Comparison of ENCODE assay signal across 11 mouse cellular contexts in genomic region chrX:162844447-162845100, GRCm38 (mm10). TPM values are rescaled to one million over a fixed set of nuclear protein-coding genes. Genes with fewer than 3 reads are reported as not detected.
DNase-seq lines count a peak whose midpoint lies in the region; ATAC-seq and TF ChIP-seq lines count a peak whose summit lies in the region.
"Had no signal": no experiment of that assay in that cellular context is flagged by ENCODE, and none has a peak within 500 bp of the region (broad histone marks: within the 10 kb centered on the region; RNA-seq: fewer than 3 reads in every experiment).

No protein-coding gene starts in this region.

- no peak overlapping the region for H3K9ac ChIP-seq in heart, adult 2 months (ENCODE audit: low read depth, low read length)
- H3K9ac ChIP-seq in lung, postnatal 0 days (replicated peaks; ENCODE audit: low read depth) = no peak overlapping the region
- H3K9ac ChIP-seq: lung, embryonic 14.5 days; midbrain, embryonic 15.5 days had no signal

- H3K27me3 ChIP-seq in heart, adult 2 months (ENCODE audit: control insufficient read depth, insufficient read depth, low read length) = no peaks in the 10 kb centered on the region
- no peaks in the 10 kb centered on the region for H3K27me3 ChIP-seq in lung, postnatal 0 days (replicated peaks; ENCODE audit: insufficient read depth, low read length)
- H3K27me3 ChIP-seq in midbrain, embryonic 10.5 days (ENCODE audit: low read depth, poor library complexity, severe bottlenecking) = peaks cover 6% of the 10 kb centered on the region; the same call in 1 of the 2 replicates
- H3K27me3 ChIP-seq in embryonic facial prominence, embryonic 10.5 days (replicated peaks; ENCODE audit: low read depth, poor library complexity, severe bottlenecking) = no peaks in the 10 kb centered on the region; the same call in 1 of the 2 replicates
- H3K27me3 ChIP-seq: midbrain, embryonic 15.5 days had no signal

- no peak for DNase-seq in heart, adult 2 months
- no peak for DNase-seq in heart, adult 11 months
- no peak for DNase-seq in lung, postnatal 0 days (ENCODE audit: low spot score)
- no peak for DNase-seq in lung, postnatal 14 days
- peak; percentile 17 for DNase-seq in Muller cell, postnatal 12 days (ENCODE audit: inconsistent ontology term)
- DNase-seq in kidney, postnatal 36 days = peak; percentile 28 to 58
- no peak for DNase-seq in midbrain, embryonic 10.5 days (ENCODE audit: low spot score)
- DNase-seq in embryonic facial prominence, embryonic 10.5 days (ENCODE audit: low spot score) = no peak
- DNase-seq: lung, embryonic 14.5 days; right cerebral cortex, postnatal 14 days had no signal

- no peaks in the 10 kb centered on the region for H3K79me2 ChIP-seq in heart, adult 2 months (replicated peaks; ENCODE audit: control insufficient read depth, insufficient read depth, low read length)

- 67% methylated on average over 8 of the region's 8 CpGs for WGBS in heart, adult 2 months
- WGBS in lung, postnatal 0 days = 66% methylated on average over 8 of the region's 8 CpGs
- WGBS in midbrain, embryonic 10.5 days = 77% methylated on average over 8 of the region's 8 CpGs
- WGBS in embryonic facial prominence, embryonic 10.5 days = 77% methylated on average over 8 of the region's 8 CpGs

- TF ChIP-seq CTCF in heart, adult 2 months (IDR thresholded peaks at IDR 0.05) = 0 out of 2 replicates have a peak, but pooled peaks have one; percentile 3
- peak; percentile 41 for TF ChIP-seq CTCF in lung, postnatal 0 days (IDR thresholded peaks at IDR 0.05)

- no peak overlapping the region for H3K4me3 ChIP-seq in heart, adult 2 months
- H3K4me3 ChIP-seq in lung, postnatal 0 days (ENCODE audit: low read depth, low read length) = no peak overlapping the region
- H3K4me3 ChIP-seq in midbrain, embryonic 10.5 days = no peak overlapping the region
- H3K4me3 ChIP-seq in embryonic facial prominence, embryonic 10.5 days = no peak overlapping the region
- H3K4me3 ChIP-seq: midbrain, embryonic 15.5 days had no signal

- H3K4me1 ChIP-seq in heart, adult 2 months (ENCODE audit: control insufficient read depth, insufficient read depth, low read length) = no peaks in the 10 kb centered on the region
- no peaks in the 10 kb centered on the region for H3K4me1 ChIP-seq in lung, postnatal 0 days (ENCODE audit: insufficient read depth, low read depth, low read length)
- no peaks in the 10 kb centered on the region for H3K4me1 ChIP-seq in midbrain, embryonic 10.5 days
- no peaks in the 10 kb centered on the region for H3K4me1 ChIP-seq in embryonic facial prominence, embryonic 10.5 days
- H3K4me1 ChIP-seq: midbrain, embryonic 15.5 days had no signal

- no peaks in the 10 kb centered on the region for H3K36me3 ChIP-seq in heart, adult 2 months (ENCODE audit: control insufficient read depth, insufficient read depth, low read length)
- no peaks in the 10 kb centered on the region for H3K36me3 ChIP-seq in lung, postnatal 0 days (ENCODE audit: insufficient read depth, low read length)
- no peaks in the 10 kb centered on the region for H3K36me3 ChIP-seq in midbrain, embryonic 10.5 days
- no peaks in the 10 kb centered on the region for H3K36me3 ChIP-seq in embryonic facial prominence, embryonic 10.5 days (replicated peaks)
- H3K36me3 ChIP-seq: midbrain, embryonic 15.5 days had no signal

- no peak for ATAC-seq in lung, postnatal 0 days
- ATAC-seq: midbrain, embryonic 15.5 days had no signal

- TF ChIP-seq POLR2A in heart, adult 2 months (IDR thresholded peaks at IDR 0.05; ENCODE audit: insufficient read depth, low read depth, low read length) = no peak

- intact Hi-C loops in heart, adult 2 months (cut with DNase I) = no loop called here

- H3K27ac ChIP-seq in heart, adult 2 months = no peak overlapping the region
- no peak overlapping the region for H3K27ac ChIP-seq in lung, postnatal 0 days (ENCODE audit: low read length)
- H3K27ac ChIP-seq in midbrain, embryonic 10.5 days (replicated peaks) = no peak overlapping the region
- no peak overlapping the region for H3K27ac ChIP-seq in embryonic facial prominence, embryonic 10.5 days (replicated peaks)
- H3K27ac ChIP-seq: midbrain, embryonic 15.5 days had no signal

- H3K4me2 ChIP-seq in lung, postnatal 0 days (replicated peaks; ENCODE audit: low read depth, low read length) = no peak overlapping the region
- H3K4me2 ChIP-seq: lung, embryonic 14.5 days; midbrain, embryonic 15.5 days had no signal

- H3K9me3 ChIP-seq in lung, postnatal 0 days (ENCODE audit: low read length) = no peaks in the 10 kb centered on the region
- H3K9me3 ChIP-seq in midbrain, embryonic 10.5 days (replicated peaks) = no peaks in the 10 kb centered on the region
- no peaks in the 10 kb centered on the region for H3K9me3 ChIP-seq in embryonic facial prominence, embryonic 10.5 days
- H3K9me3 ChIP-seq: midbrain, embryonic 15.5 days had no signal

- TF ChIP-seq EP300 in heart, adult 2 months (IDR thresholded peaks at IDR 0.05; ENCODE audit: insufficient read depth, low read depth, low read length) = no peak
- TF ChIP-seq EP300 in lung, postnatal 0 days (IDR thresholded peaks at IDR 0.05) = no peak

RNA-seq across cellular contexts. Expression of gene Txlng, which starts 15.3 kb away (rescaled TPM):
- total RNA-seq in heart, adult 2 months (2021) = 1 to 10 TPM; 6.9 to 8.1 TPM
- polyA plus RNA-seq in heart, adult 2 months (2012; rRNA removed) = 2.8 and 5.9 TPM in 2 replicates
- polyA plus RNA-seq in lung, postnatal 0 days (2015; fragmentation: Nextera tagmentation; extraction: Ambion mirVana) = 11.5 and 14.3 TPM in 2 replicates
- polyA plus RNA-seq in midbrain, embryonic 10.5 days (2016; fragmentation: Nextera tagmentation; extraction: Ambion mirVana) = 14.5 and 14.6 TPM in 2 replicates
- 17.0 and 17.4 TPM in 2 replicates for polyA plus RNA-seq in embryonic facial prominence, embryonic 10.5 days (2016; fragmentation: Nextera tagmentation; extraction: Ambion mirVana)

RNA-seq across cellular contexts. Expression of gene Syap1, which starts 43.7 kb away (rescaled TPM):
- total RNA-seq in heart, adult 2 months (2021) = 10 to 100 TPM; 26.5 to 27.0 TPM
- polyA plus RNA-seq in heart, adult 2 months (2012; rRNA removed) = 7.2 and 13.8 TPM in 2 replicates
- 49.9 and 56.6 TPM in 2 replicates for polyA plus RNA-seq in lung, postnatal 0 days (2015; fragmentation: Nextera tagmentation; extraction: Ambion mirVana)
- polyA plus RNA-seq in midbrain, embryonic 10.5 days (2016; fragmentation: Nextera tagmentation; extraction: Ambion mirVana) = 25.7 and 25.8 TPM in 2 replicates
- polyA plus RNA-seq in embryonic facial prominence, embryonic 10.5 days (2016; fragmentation: Nextera tagmentation; extraction: Ambion mirVana) = 24.9 and 28.6 TPM in 2 replicates

RNA-seq across cellular contexts. Expression of gene Ctps2, which starts 56.5 kb away (rescaled TPM):
- total RNA-seq in heart, adult 2 months (2021) = 10 to 100 TPM; 12.4 to 16.4 TPM
- 7.2 and 10.8 TPM in 2 replicates for polyA plus RNA-seq in heart, adult 2 months (2012; rRNA removed)
- 62.0 and 73.1 TPM in 2 replicates for polyA plus RNA-seq in lung, postnatal 0 days (2015; fragmentation: Nextera tagmentation; extraction: Ambion mirVana)
- polyA plus RNA-seq in midbrain, embryonic 10.5 days (2016; fragmentation: Nextera tagmentation; extraction: Ambion mirVana) = 55.8 and 78.5 TPM in 2 replicates
- polyA plus RNA-seq in embryonic facial prominence, embryonic 10.5 days (2016; fragmentation: Nextera tagmentation; extraction: Ambion mirVana) = 69.2 and 77.9 TPM in 2 replicates

Comparison
In these comparisons a context has a peak if more than half of its experiments do, and no peak if none do; other contexts are left out.
1. DNase-seq: peak in Muller cell, postnatal 12 days (single experiment) and kidney, postnatal 36 days (2 of 2); none in heart, adult 2 months (0 of 2), heart, adult 11 months (single experiment), lung, postnatal 0 days (single experiment), lung, postnatal 14 days (single experiment), midbrain, embryonic 10.5 days (single experiment) and embryonic facial prominence, embryonic 10.5 days (single experiment).